Mouse (Mus musculus): ENCODE measurements at regions not wholly inside any gene's neighbourhood (a gene's known extent, or its start where the extent isn't known, plus 50 kb on each side); places are given as distances from the start of the nearest gene placed in this dataset.

- no peak for DNase-seq (ENCODE audit: low spot score)
These were observed 200.2 kb downstream of the Adra2a start for GRCm38 (mm10) chr19:54244176-54244575.

- no peak for DNase-seq (ENCODE audit: low spot score)
These were observed 204.4 kb downstream of the Adra2a start for GRCm38 (mm10) chr19:54248256-54248936.

GRCm38 (mm10) chr19:54252145-54252664 lies 208.3 kb downstream of the Adra2a start:
- DNase-seq (ENCODE audit: low spot score): no peak

GRCm38 (mm10) chr19:54257889-54258288 lies 213.9 kb downstream of the Adra2a start:
- no peak for DNase-seq (ENCODE audit: low spot score)

GRCm38 (mm10) chr19:54259175-54259574 lies 215.2 kb downstream of the Adra2a start:
- DNase-seq (ENCODE audit: low spot score): no peak

- no peak for DNase-seq (ENCODE audit: low spot score)
These were observed 233.4 kb downstream of the Adra2a start for GRCm38 (mm10) chr19:54277368-54277767.

GRCm38 (mm10) chr19:54285481-54285880 lies 241.5 kb downstream of the Adra2a start:
- DNase-seq (ENCODE audit: low spot score): no peak

- no peak for DNase-seq (ENCODE audit: low spot score)
These were observed 253.9 kb downstream of the Adra2a start for GRCm38 (mm10) chr19:54297663-54298388.

- no peak for DNase-seq (ENCODE audit: low spot score)
These were observed 267.3 kb downstream of the Adra2a start for GRCm38 (mm10) chr19:54311289-54311688.

GRCm38 (mm10) chr19:54311723-54312122 lies 267.8 kb downstream of the Adra2a start:
- no peak for DNase-seq (ENCODE audit: low spot score)

GRCm38 (mm10) chr19:54323276-54323675 lies 279.3 kb downstream of the Adra2a start:
- no peak for DNase-seq (ENCODE audit: low spot score)

GRCm38 (mm10) chr19:54324991-54325390 lies 281.0 kb downstream of the Adra2a start:
- no peak for DNase-seq (ENCODE audit: low spot score)

GRCm38 (mm10) chr19:54332140-54332539 lies 288.2 kb downstream of the Adra2a start:
- no peak for DNase-seq (ENCODE audit: low spot score)

- DNase-seq (ENCODE audit: low spot score): no peak
These were observed 296.9 kb downstream of the Adra2a start for GRCm38 (mm10) chr19:54340778-54341291.

- no peak for DNase-seq (ENCODE audit: low spot score)
These were observed 315.8 kb downstream of the Adra2a start for GRCm38 (mm10) chr19:54359731-54360130.

- no peak for DNase-seq (ENCODE audit: low spot score)
These were observed 316.7 kb downstream of the Adra2a start for GRCm38 (mm10) chr19:54360660-54361059.

- no peak for DNase-seq (ENCODE audit: low spot score)
These were observed 341.1 kb downstream of the Adra2a start for GRCm38 (mm10) chr19:54385101-54385500.

- no peak for DNase-seq (ENCODE audit: low spot score)
These were observed 347.5 kb downstream of the Adra2a start for GRCm38 (mm10) chr19:54391406-54391805.

- DNase-seq (ENCODE audit: low spot score): no peak
These were observed 355.7 kb downstream of the Adra2a start for GRCm38 (mm10) chr19:54399651-54400050.

GRCm38 (mm10) chr19:54407904-54408303 lies 364.0 kb downstream of the Adra2a start:
- DNase-seq (ENCODE audit: low spot score): no peak

- no peak for DNase-seq (ENCODE audit: low spot score)
These were observed 385.1 kb downstream of the Adra2a start for GRCm38 (mm10) chr19:54429062-54429461.

- no peak for DNase-seq (ENCODE audit: low spot score)
These were observed 396.8 kb downstream of the Adra2a start for GRCm38 (mm10) chr19:54440713-54441112.
